Mouse (Mus musculus) testis, adult 2 months (tissue): Measurements from ENCODE around the gene Tulp4. TPM values are rescaled to one million over a fixed set of nuclear protein-coding genes. Genes with fewer than 3 reads are reported as not detected.
"Not testable (repeated sequence)": the region's sequence is repeated elsewhere in the genome, so short reads cannot be mapped to it uniquely, and the experiment has no call there.

Source experiments
- H3K27ac ChIP-seq: fragments of 200-500 bp; 2 replicates; pipeline ENCODE4 v1.5.1; 2012; ENCODE audit warnings: low read depth, low read length; ENCODE audit not compliant: control insufficient read depth, insufficient read depth
- H3K27me3 ChIP-seq: fragments of 200-500 bp; 2 replicates; pipeline ENCODE4 v1.6.1; 2012; ENCODE audit warnings: mild to moderate bottlenecking, low read length, moderate library complexity; ENCODE audit not compliant: control insufficient read depth, insufficient read depth
- H3K36me3 ChIP-seq: fragments of 200-500 bp; 2 replicates; pipeline ENCODE4 v1.6.1; 2012; ENCODE audit warnings: mild to moderate bottlenecking, low read length; ENCODE audit not compliant: control insufficient read depth, insufficient read depth
- H3K4me1 ChIP-seq: fragments of 200-500 bp; 2 replicates; pipeline ENCODE4 v1.6.1; 2012; ENCODE audit warnings: low read length; ENCODE audit not compliant: control insufficient read depth, insufficient read depth
- H3K4me3 ChIP-seq: fragments of 200-500 bp; 2 replicates; pipeline ENCODE4 v1.5.1; 2012; ENCODE audit warnings: low read depth, mild to moderate bottlenecking, low read length, moderate library complexity, mixed read lengths; ENCODE audit not compliant: control insufficient read depth
- polyA plus RNA-seq: library from polyadenylated mRNA; depleted of rRNA; stranded (reverse); fragments of >200 nt; gene quantifications from 2 replicates; pipeline ENCODE4 v1.2.3, GENCODE M21; 2012; rRNA removed

The Tulp4 gene
- polyA plus RNA-seq, 1 experiment: 179 TPM

- not testable (repeated sequence) for H3K36me3 ChIP-seq, H3K4me1 ChIP-seq, H3K4me3 ChIP-seq, H3K27ac ChIP-seq, H3K27me3 ChIP-seq
Measured at GRCm38 (mm10) chr17:6297060-6297795, 191.0 kb downstream of the Tulp4 start.

GRCm38 (mm10) chr17:6300190-6300863, 194.1 kb downstream of the Tulp4 start:
- not testable (repeated sequence) for H3K4me3 ChIP-seq, H3K27me3 ChIP-seq, H3K36me3 ChIP-seq

More at GRCm38 (mm10) chr17:6300190-6300863, 194.1 kb downstream of the Tulp4 start:
- not testable (repeated sequence) for H3K27ac ChIP-seq, H3K4me1 ChIP-seq

Other genes with a start within 250 kb of the Tulp4 start
- gene Synj2, start 165.2 kb upstream of the Tulp4 start, polyA plus RNA-seq: 29.1 and 32.9 TPM in 2 replicates
- gene Serac1, start 26.7 kb upstream of the Tulp4 start, polyA plus RNA-seq: 7.9 and 8.6 TPM in 2 replicates
- gene Gtf2h5, start 26.7 kb upstream of the Tulp4 start, polyA plus RNA-seq: 12.0 and 13.5 TPM in 2 replicates
- 9.1 and 9.9 TPM in 2 replicates for gene Tmem181a, start 150.4 kb downstream of the Tulp4 start, polyA plus RNA-seq
- gene Dynlt1a, start 211.1 kb downstream of the Tulp4 start, polyA plus RNA-seq: 86.4 and 98.4 TPM in 2 replicates